Mouse (Mus musculus): Measurements from ENCODE around the gene Per3. TPM values are rescaled to one million over a fixed set of nuclear protein-coding genes. Genes with fewer than 3 reads are reported as not detected.

Per3 gene
- polyA plus RNA-seq, 1 experiment from 2014 or later = 3.8 TPM

- ATAC-seq (ENCODE audit: low read depth) = no peak
- Histone ChIP-seq H3K9me3 (replicated peaks; ENCODE audit: control insufficient read depth, low read length) (no peaks in the 10 kb centered on the region), H3K4me2 (ENCODE audit: low read depth, low read length) (no peak overlapping the region), H3K9ac (ENCODE audit: low read depth, low read length) (no peak overlapping the region), H3K27ac (ENCODE audit: low read length) (no peak overlapping the region), H3K27me3 (ENCODE audit: control insufficient read depth, insufficient read depth, low read depth, low read length) (no peaks in the 10 kb centered on the region), H3K36me3 (ENCODE audit: control insufficient read depth, insufficient read depth) (no peaks in the 10 kb centered on the region), H3K4me3 (ENCODE audit: low read depth, low read length) (no peak overlapping the region), H3K4me1 (ENCODE audit: control insufficient read depth, low read depth, low read length) (no peaks in the 10 kb centered on the region)
- WGBS (ENCODE audit: insufficient replicate concordance) = 41% methylated on average over 6 of the region's 6 CpGs
Measured at GRCm38 (mm10) chr4:151006945-151007344, 37.5 kb downstream of the Per3 start.

GRCm38 (mm10) chr4:151005656-151006318 lies 38.7 kb downstream of the Per3 start:
- Histone ChIP-seq H3K4me2 (ENCODE audit: low read depth, low read length) (no peak overlapping the region), H3K4me1 (ENCODE audit: control insufficient read depth, low read depth, low read length) (no peaks in the 10 kb centered on the region), H3K27me3 (ENCODE audit: control insufficient read depth, insufficient read depth, low read depth, low read length) (no peaks in the 10 kb centered on the region), H3K4me3 (ENCODE audit: low read depth, low read length) (no peak overlapping the region), H3K27ac (ENCODE audit: low read length) (no peak overlapping the region), H3K9ac (ENCODE audit: low read depth, low read length) (no peak overlapping the region), H3K9me3 (replicated peaks; ENCODE audit: control insufficient read depth, low read length) (no peaks in the 10 kb centered on the region), H3K36me3 (ENCODE audit: control insufficient read depth, insufficient read depth) (no peaks in the 10 kb centered on the region)
- WGBS (ENCODE audit: insufficient replicate concordance) = 64% methylated on average over 13 of the region's 13 CpGs
- ATAC-seq (ENCODE audit: low read depth) = no peak

- Histone ChIP-seq H3K4me3 (ENCODE audit: low read depth, low read length) (no peak overlapping the region), H3K27me3 (ENCODE audit: control insufficient read depth, insufficient read depth, low read depth, low read length) (no peaks in the 10 kb centered on the region), H3K4me2 (ENCODE audit: low read depth, low read length) (no peak overlapping the region), H3K27ac (ENCODE audit: low read length) (no peak overlapping the region), H3K9ac (ENCODE audit: low read depth, low read length) (no peak overlapping the region), H3K36me3 (ENCODE audit: control insufficient read depth, insufficient read depth) (no peaks in the 10 kb centered on the region), H3K4me1 (ENCODE audit: control insufficient read depth, low read depth, low read length) (no peaks in the 10 kb centered on the region), H3K9me3 (replicated peaks; ENCODE audit: control insufficient read depth, low read length) (no peaks in the 10 kb centered on the region)
- 15% methylated on average over 13 of the region's 13 CpGs for WGBS (ENCODE audit: insufficient replicate concordance)
- no peak for ATAC-seq (ENCODE audit: low read depth)
Measured at GRCm38 (mm10) chr4:151001397-151001796, 43.1 kb downstream of the Per3 start.

GRCm38 (mm10) chr4:150998626-150999025 lies 45.8 kb downstream of the Per3 start:
- Histone ChIP-seq H3K27ac (ENCODE audit: low read length) (no peak overlapping the region), H3K4me3 (ENCODE audit: low read depth, low read length) (no peak overlapping the region), H3K36me3 (ENCODE audit: control insufficient read depth, insufficient read depth) (no peaks in the 10 kb centered on the region), H3K4me2 (ENCODE audit: low read depth, low read length) (no peak overlapping the region), H3K9me3 (replicated peaks; ENCODE audit: control insufficient read depth, low read length) (no peaks in the 10 kb centered on the region), H3K27me3 (ENCODE audit: control insufficient read depth, insufficient read depth, low read depth, low read length) (no peaks in the 10 kb centered on the region), H3K4me1 (ENCODE audit: control insufficient read depth, low read depth, low read length) (no peaks in the 10 kb centered on the region), H3K9ac (ENCODE audit: low read depth, low read length) (no peak overlapping the region)
- ATAC-seq (ENCODE audit: low read depth) = no peak
- WGBS (ENCODE audit: insufficient replicate concordance) = 77% methylated on average over 9 of the region's 9 CpGs

GRCm38 (mm10) chr4:150996797-150997196 lies 47.7 kb downstream of the Per3 start, which contains the start of gene Uts2:
TSS of gene Uts2 (plus strand) at chr4:150997097.
- Histone ChIP-seq H3K4me2 (ENCODE audit: low read depth, low read length) (no peak within 1 kb of the TSS), H3K4me1 (ENCODE audit: control insufficient read depth, low read depth, low read length) (no peaks in the 10 kb centered on the region), H3K27ac (ENCODE audit: low read length) (no peak within 1 kb of the TSS), H3K9ac (ENCODE audit: low read depth, low read length) (no peak within 1 kb of the TSS), H3K27me3 (ENCODE audit: control insufficient read depth, insufficient read depth, low read depth, low read length) (no peaks in the 10 kb centered on the region), H3K9me3 (replicated peaks; ENCODE audit: control insufficient read depth, low read length) (no peaks in the 10 kb centered on the region), H3K36me3 (ENCODE audit: control insufficient read depth, insufficient read depth) (no peaks in the 10 kb centered on the region), H3K4me3 (ENCODE audit: low read depth, low read length) (no peak within 1 kb of the TSS)
- 70% methylated on average over 7 of the region's 7 CpGs for WGBS (ENCODE audit: insufficient replicate concordance)
- no peak for ATAC-seq (ENCODE audit: low read depth)

GRCm38 (mm10) chr4:150990148-150990547 lies 54.3 kb downstream of the Per3 start:
- H3K9me3 ChIP-seq (replicated peaks; ENCODE audit: control insufficient read depth, low read length) = no peaks in the 10 kb centered on the region
- H3K27ac ChIP-seq (ENCODE audit: low read length) = no peak overlapping the region
- H3K4me3 ChIP-seq (ENCODE audit: low read depth, low read length) = no peak overlapping the region
- H3K27me3 ChIP-seq (ENCODE audit: control insufficient read depth, insufficient read depth, low read depth, low read length) = no peaks in the 10 kb centered on the region
- ATAC-seq (ENCODE audit: low read depth) = no peak
- WGBS (ENCODE audit: insufficient replicate concordance) = 37% methylated on average over 6 of the region's 6 CpGs
- no peak overlapping the region for H3K9ac ChIP-seq (ENCODE audit: low read depth, low read length)
- H3K36me3 ChIP-seq (ENCODE audit: control insufficient read depth, insufficient read depth) = no peaks in the 10 kb centered on the region
- H3K4me1 ChIP-seq (ENCODE audit: control insufficient read depth, low read depth, low read length) = no peaks in the 10 kb centered on the region
- H3K4me2 ChIP-seq (ENCODE audit: low read depth, low read length) = no peak overlapping the region

- Histone ChIP-seq H3K27me3 (ENCODE audit: control insufficient read depth, insufficient read depth, low read depth, low read length) (no peaks in the 10 kb centered on the region), H3K4me3 (ENCODE audit: low read depth, low read length) (no peak overlapping the region), H3K9me3 (replicated peaks; ENCODE audit: control insufficient read depth, low read length) (no peaks in the 10 kb centered on the region), H3K27ac (ENCODE audit: low read length) (no peak overlapping the region), H3K9ac (ENCODE audit: low read depth, low read length) (no peak overlapping the region), H3K4me2 (ENCODE audit: low read depth, low read length) (no peak overlapping the region), H3K36me3 (ENCODE audit: control insufficient read depth, insufficient read depth) (no peaks in the 10 kb centered on the region), H3K4me1 (ENCODE audit: control insufficient read depth, low read depth, low read length) (no peaks in the 10 kb centered on the region)
- 70% methylated on average over 5 of the region's 5 CpGs for WGBS (ENCODE audit: insufficient replicate concordance)
- ATAC-seq (ENCODE audit: low read depth) = no peak
Measured at GRCm38 (mm10) chr4:150980153-150980552, 64.3 kb downstream of the Per3 start.

GRCm38 (mm10) chr4:150979455-150979854 lies 65.0 kb downstream of the Per3 start:
- H3K36me3 ChIP-seq (ENCODE audit: control insufficient read depth, insufficient read depth) = no peaks in the 10 kb centered on the region
- H3K4me1 ChIP-seq (ENCODE audit: control insufficient read depth, low read depth, low read length) = no peaks in the 10 kb centered on the region
- no peak overlapping the region for H3K4me3 ChIP-seq (ENCODE audit: low read depth, low read length)
- 74% methylated on average over 9 of the region's 9 CpGs for WGBS (ENCODE audit: insufficient replicate concordance)
- H3K9me3 ChIP-seq (replicated peaks; ENCODE audit: control insufficient read depth, low read length) = no peaks in the 10 kb centered on the region
- H3K4me2 ChIP-seq (ENCODE audit: low read depth, low read length) = no peak overlapping the region
- H3K27me3 ChIP-seq (ENCODE audit: control insufficient read depth, insufficient read depth, low read depth, low read length) = no peaks in the 10 kb centered on the region
- no peak for ATAC-seq (ENCODE audit: low read depth)
- no peak overlapping the region for H3K9ac ChIP-seq (ENCODE audit: low read depth, low read length)
- no peak overlapping the region for H3K27ac ChIP-seq (ENCODE audit: low read length)

GRCm38 (mm10) chr4:150978156-150978910 lies 66.1 kb downstream of the Per3 start:
- ATAC-seq (ENCODE audit: low read depth) = no peak
- Histone ChIP-seq H3K4me3 (ENCODE audit: low read depth, low read length) (no peak overlapping the region), H3K27ac (ENCODE audit: low read length) (no peak overlapping the region), H3K4me1 (ENCODE audit: control insufficient read depth, low read depth, low read length) (no peaks in the 10 kb centered on the region), H3K36me3 (ENCODE audit: control insufficient read depth, insufficient read depth) (no peaks in the 10 kb centered on the region), H3K9me3 (replicated peaks; ENCODE audit: control insufficient read depth, low read length) (no peaks in the 10 kb centered on the region), H3K27me3 (ENCODE audit: control insufficient read depth, insufficient read depth, low read depth, low read length) (no peaks in the 10 kb centered on the region), H3K4me2 (ENCODE audit: low read depth, low read length) (no peak overlapping the region), H3K9ac (ENCODE audit: low read depth, low read length) (no peak overlapping the region)
- WGBS (ENCODE audit: insufficient replicate concordance) = 75% methylated on average over 21 of the region's 21 CpGs
